Mouse (Mus musculus) megakaryocyte, adult 5-6 weeks (primary cell): ENCODE data around the gene Wdr46. TPM values are rescaled to one million over a fixed set of nuclear protein-coding genes. Genes with fewer than 3 reads are reported as not detected.
"Not testable (repeated sequence)": the region's sequence is repeated elsewhere in the genome, so short reads cannot be mapped to it uniquely, and the experiment has no call there.

ENCODE experiments used
- ATAC-seq: 2 replicates; pipeline ENCODE4 v1.8.0; 2016; ENCODE audit warnings: mild to moderate bottlenecking, inconsistent platforms; ENCODE audit not compliant: poor library complexity, severe bottlenecking
- total RNA-seq, 2 experiments: library from RNA; stranded (forward) in 1 of 2; stranded (reverse) in 1 of 2; fragments of 153-499, 151-499 nt in 1 of 2; fragments of 221-1000, 200-1000 nt in 1 of 2; gene quantifications; 2 replicates each; pipeline versions ENCODE4 v1.2.3 to v1.2.4; 2015 to 2017

Wdr46 gene
- total RNA-seq, 2 experiments from 2014 or later, result 12.4 to 23.7 TPM

GRCm38 (mm10) chr17:33951021-33951946 is 10.8 kb downstream of the Wdr46 start, which contains the start of gene B3galt4:
TSS of gene B3galt4 (minus strand) at chr17:33951488.
- peak; percentile 64 for ATAC-seq

GRCm38 (mm10) chr17:33952015-33952414 is 11.6 kb downstream of the Wdr46 start:
- not testable (repeated sequence) for ATAC-seq

DNA sequence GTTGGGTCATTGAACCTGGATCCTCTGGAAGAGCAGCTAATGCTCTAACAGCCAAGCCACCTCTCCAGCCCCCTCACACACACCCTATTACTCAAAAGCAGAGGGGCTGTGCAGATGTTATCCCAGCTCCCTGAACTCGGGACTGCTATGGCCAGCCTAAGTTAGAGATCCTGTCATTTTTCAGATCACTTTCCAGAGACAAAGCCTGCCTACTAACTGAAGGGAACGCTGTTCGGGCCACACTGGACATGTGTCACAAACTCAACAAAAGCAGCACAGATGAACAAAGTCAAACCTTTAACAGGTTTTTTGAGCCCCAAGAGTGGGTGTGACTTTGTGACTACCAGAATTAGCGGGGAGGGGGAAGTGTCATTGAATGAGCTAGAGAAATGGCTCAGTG is 12.4 kb downstream of the Wdr46 start:
- ATAC-seq, result no peak

- ATAC-seq, result no peak
These were observed 12.8 kb downstream of the Wdr46 start for GRCm38 (mm10) chr17:33953310-33953709.

GRCm38 (mm10) chr17:33953961-33954565 is 13.6 kb downstream of the Wdr46 start:
- no peak for ATAC-seq

DNA sequence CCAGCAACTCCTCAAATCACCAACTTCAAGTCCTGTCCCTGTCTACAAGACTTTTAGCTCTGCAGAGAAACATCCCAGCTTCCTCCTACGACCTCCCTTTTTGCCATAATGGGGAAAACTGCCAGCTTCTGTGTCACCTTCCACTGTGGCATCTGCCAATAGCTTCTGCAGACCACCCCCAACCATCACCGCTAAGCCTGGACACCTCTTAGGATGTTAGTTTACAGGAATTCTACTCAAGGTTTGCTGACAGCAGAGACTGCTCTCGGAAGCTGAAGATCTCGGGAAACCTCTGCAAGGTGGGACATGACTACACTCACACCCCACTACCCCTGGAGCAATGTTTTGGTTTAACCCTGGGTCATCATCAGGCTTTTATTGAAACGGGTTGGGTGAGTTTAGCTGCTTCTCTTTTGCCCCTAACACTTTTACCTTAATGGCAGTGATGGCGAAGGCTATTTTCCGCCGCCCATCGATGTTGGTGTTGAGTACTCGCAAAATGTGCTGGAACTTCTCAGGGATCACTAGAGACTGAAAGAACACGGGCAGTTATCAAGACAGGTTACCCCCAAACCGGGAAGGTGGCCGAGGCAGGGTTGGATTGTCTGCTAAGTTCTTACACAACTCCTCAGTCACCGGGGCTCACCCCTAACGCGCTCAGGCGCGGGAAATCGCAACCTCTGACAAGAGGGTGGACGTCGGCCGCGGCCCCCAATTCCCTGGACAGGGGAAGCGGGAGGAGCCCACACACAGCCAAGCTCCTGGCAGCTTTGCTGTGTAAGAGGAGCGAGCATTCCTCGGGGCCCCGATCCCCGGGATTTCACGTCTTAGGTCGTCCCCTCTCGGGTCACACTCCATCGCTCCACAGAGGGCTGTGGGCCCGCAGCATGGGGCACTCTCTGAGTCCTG is 14.4 kb downstream of the Wdr46 start:
- no peak for ATAC-seq

DNA sequence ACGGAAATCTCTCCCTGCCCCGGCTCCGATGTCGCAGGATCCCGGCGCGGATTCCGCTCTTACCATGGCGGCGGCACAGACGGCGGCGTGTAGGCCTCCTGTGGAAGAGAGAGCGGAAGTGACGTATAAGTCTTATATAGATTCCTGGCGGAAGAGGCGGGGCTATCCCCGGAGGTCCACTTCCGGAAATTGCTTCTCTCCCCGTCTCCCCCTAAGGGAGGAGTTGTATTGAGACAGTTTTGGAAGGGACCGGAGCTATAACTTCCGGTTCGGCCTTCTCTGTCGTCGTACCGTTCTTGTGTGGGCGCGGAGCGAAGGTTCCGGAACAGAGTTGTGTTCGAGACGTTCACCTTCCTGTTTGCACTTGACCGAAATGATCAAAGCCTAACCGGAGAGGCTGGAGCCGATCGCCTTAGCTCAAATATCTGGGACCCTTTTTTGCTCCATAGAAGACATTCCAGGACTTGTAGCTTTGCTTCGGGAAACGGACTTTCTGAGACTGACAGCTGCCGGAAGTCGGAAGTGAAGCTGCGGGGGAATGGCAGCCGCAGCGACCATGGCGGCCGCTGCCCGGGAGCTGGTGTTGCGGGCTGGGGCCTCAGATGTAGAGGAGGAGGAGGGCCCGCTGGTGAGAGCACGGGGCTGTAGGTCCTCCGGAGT is 15.2 kb downstream of the Wdr46 start, which contains the start of the genes Vps52 and Rps18:
Vps52 (plus strand) TSS at position 258 of the 660 bp plus-strand sequence.
Rps18 (minus strand) TSS at position 447 of the 660 bp plus-strand sequence.
- ATAC-seq, result peak; percentile 87

DNA sequence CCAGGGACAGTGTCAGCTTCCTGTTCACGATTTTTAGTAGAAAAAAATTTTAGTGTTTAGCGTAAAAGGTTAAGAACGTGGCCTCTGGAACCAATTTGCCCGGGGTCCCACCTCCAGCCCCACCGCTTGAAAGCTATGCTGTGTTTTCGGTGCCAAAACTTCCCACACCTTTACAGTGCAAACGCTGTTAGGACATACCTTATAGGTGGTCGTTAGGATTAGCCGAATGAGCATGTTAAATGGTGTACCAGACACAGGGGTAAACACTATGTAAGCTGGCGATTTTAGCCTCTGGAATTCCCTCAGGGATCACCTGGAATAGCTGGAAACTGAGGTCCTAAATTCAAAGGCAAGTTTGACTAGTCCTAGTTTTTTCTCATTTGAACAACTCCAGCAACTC is 15.9 kb downstream of the Wdr46 start:
- ATAC-seq, result no peak

DNA sequence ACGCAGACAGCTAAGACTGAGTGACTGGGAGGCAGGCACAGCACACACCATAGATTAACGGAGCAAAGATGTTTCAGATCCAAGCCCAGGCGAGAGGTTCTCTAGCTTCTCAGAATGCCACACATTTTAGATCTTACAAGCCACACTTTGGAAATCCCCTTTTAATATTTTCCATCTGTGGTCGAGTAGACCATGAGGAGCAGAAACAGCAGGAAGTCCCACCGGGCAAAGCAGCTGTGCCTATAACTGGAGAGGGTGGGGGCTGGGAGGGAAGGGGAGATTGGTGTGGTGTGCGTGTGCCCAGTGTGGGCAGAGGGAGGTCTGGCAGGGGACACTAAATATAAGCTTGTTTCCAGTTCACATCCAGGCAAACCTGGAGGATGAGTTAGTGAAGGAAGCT is 17.0 kb downstream of the Wdr46 start:
- no peak for ATAC-seq

GRCm38 (mm10) chr17:33958451-33958850 is 18.0 kb downstream of the Wdr46 start:
- ATAC-seq, result no peak

- ATAC-seq, result no peak
These were observed 18.7 kb downstream of the Wdr46 start for GRCm38 (mm10) chr17:33959135-33959534.

DNA sequence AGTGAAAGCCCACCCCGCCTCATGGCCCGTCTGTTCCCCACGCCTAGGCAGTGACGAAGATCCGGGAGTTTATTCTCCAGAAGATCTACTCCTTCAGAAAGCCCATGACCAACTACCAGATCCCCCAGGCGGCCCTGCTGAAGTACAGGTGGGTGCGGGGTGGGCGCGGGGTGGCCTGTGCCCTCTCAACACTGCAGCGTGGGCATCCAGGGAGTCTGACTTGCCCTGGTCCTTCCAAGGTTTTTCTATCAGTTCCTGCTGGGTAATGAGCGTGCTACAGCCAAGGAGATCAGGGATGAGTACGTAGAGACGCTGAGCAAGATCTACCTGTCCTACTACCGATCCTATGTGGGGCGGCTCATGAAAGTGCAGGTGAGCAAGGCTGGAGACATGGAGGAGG is 19.5 kb downstream of the Wdr46 start:
- no peak for ATAC-seq

GRCm38 (mm10) chr17:33962876-33963275 is 22.4 kb downstream of the Wdr46 start:
- no peak for ATAC-seq

DNA sequence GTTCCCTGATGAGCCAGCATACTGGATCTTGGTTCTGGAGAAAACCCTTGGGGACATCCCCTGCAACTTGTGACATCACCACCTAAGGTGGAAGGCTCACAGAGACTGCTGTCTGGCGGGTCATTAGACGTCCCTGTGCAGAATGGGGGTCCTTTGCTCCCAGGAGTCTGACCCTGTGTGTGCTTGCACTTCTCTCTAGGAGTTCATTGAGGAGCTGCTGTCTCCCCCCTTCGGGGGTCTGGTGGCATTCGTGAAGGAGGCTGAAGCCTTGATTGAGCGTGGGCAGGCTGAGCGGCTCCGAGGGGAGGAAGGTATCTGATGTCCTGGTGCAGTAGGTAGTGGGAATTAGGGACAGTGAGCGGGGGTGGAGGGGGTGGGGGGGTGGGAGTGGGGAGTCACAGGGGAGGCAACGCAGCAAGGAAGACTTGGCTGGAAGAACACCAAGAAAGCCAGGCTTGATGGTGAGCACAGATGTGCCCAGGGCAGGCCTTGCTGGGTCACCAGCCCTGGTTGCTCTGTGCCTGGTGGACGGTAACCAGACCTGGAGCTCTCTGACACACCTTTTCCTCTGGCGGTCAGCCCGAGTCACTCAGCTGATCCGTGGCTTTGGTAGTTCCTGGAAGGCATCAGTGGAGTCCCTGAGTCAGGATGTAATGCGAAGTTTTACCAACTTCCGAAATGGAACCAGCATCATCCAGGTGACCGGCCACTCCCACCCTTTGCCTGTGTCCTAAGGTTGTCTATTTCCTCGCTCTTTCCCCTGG is 24.8 kb downstream of the Wdr46 start:
- no peak for ATAC-seq

GRCm38 (mm10) chr17:33965846-33966550 is 25.5 kb downstream of the Wdr46 start:
- ATAC-seq, result no peak

DNA sequence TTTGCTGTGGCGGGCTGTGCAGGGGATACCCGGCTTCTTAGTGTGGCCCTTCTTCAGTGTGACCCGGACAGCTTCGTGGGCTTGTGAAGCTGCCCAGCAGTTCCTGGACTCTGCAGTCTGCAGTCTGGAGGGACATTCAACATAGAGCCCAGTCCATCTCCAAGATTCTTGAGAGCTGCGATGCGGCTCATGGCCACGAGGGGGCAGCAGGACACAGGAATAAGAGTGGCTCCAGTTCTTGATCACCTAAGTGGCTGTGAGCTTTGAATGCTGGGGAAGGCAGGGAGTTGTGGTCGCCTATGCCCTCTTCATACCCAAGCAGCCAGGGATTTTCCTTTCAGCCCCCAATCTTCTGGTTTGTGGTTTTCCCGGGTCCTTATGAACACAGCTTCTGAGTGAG is 28.0 kb downstream of the Wdr46 start:
- peak; percentile 99 for ATAC-seq

- peak; percentile 23; the same call in 1 of the 2 replicates for ATAC-seq
These were observed 28.5 kb downstream of the Wdr46 start for GRCm38 (mm10) chr17:33968927-33969326.

- ATAC-seq, result no peak
These were observed 28.9 kb downstream of the Wdr46 start for GRCm38 (mm10) chr17:33969394-33969793.

- ATAC-seq, result no peak
These were observed 32.2 kb downstream of the Wdr46 start for GRCm38 (mm10) chr17:33972691-33973090.
